Mouse (Mus musculus) testis, postnatal 10 days (tissue): ENCODE measurements around the gene Abcd3.

Experiments
- DNase-seq: peaks from one replicate; pipeline ENCODE4 v3.0.0; 2021; ENCODE audit warnings: low spot score

The Abcd3 gene

GRCm38 (mm10) chr3:121738742-121739342 is 76.3 kb downstream of the Abcd3 start:
- DNase-seq: no peak

- DNase-seq: no peak
Measured at GRCm38 (mm10) chr3:121737901-121738300, 77.2 kb downstream of the Abcd3 start.

- peak; percentile 75 for DNase-seq
Measured at GRCm38 (mm10) chr3:121737453-121737852, 77.6 kb downstream of the Abcd3 start.

- DNase-seq: peak; percentile 86
Measured at GRCm38 (mm10) chr3:121736025-121736744, 78.9 kb downstream of the Abcd3 start.

GRCm38 (mm10) chr3:121735542-121735941 is 79.6 kb downstream of the Abcd3 start:
- DNase-seq: no peak

- DNase-seq: no peak
Measured at GRCm38 (mm10) chr3:121729678-121730077, 85.4 kb downstream of the Abcd3 start.

GRCm38 (mm10) chr3:121725651-121726050 is 89.5 kb downstream of the Abcd3 start:
- no peak for DNase-seq

GRCm38 (mm10) chr3:121724553-121724952 is 90.5 kb downstream of the Abcd3 start:
- DNase-seq: no peak

GRCm38 (mm10) chr3:121723968-121724524 is 91.1 kb downstream of the Abcd3 start:
- peak; percentile 43 for DNase-seq

GRCm38 (mm10) chr3:121722971-121723844 is 91.9 kb downstream of the Abcd3 start, which contains the start of gene F3:
Gene F3, plus strand, starts transcription at chr3:121723537.
- DNase-seq: peak; percentile 92

- DNase-seq: no peak
Measured at GRCm38 (mm10) chr3:121721691-121722070, 93.4 kb downstream of the Abcd3 start.

GRCm38 (mm10) chr3:121720801-121721690 is 94.1 kb downstream of the Abcd3 start:
- DNase-seq: no peak

- DNase-seq: no peak
Measured at GRCm38 (mm10) chr3:121719701-121720100, 95.4 kb downstream of the Abcd3 start.

- DNase-seq: no peak
Measured at GRCm38 (mm10) chr3:121718679-121719078, 96.4 kb downstream of the Abcd3 start.

GRCm38 (mm10) chr3:121716480-121716879 is 98.6 kb downstream of the Abcd3 start:
- DNase-seq: no peak

GRCm38 (mm10) chr3:121715741-121716459 is 99.2 kb downstream of the Abcd3 start:
- peak; percentile 38 for DNase-seq

GRCm38 (mm10) chr3:121715336-121715735 is 99.8 kb downstream of the Abcd3 start:
- no peak for DNase-seq

GRCm38 (mm10) chr3:121714461-121714860 is 100.6 kb downstream of the Abcd3 start:
- DNase-seq: no peak

- DNase-seq: no peak
Measured at GRCm38 (mm10) chr3:121713816-121714215, 101.3 kb downstream of the Abcd3 start.

- no peak for DNase-seq
Measured at GRCm38 (mm10) chr3:121713151-121713701, 101.9 kb downstream of the Abcd3 start.
